Mouse (Mus musculus) urinary bladder, postnatal 25 days (tissue): ENCODE measurements around the gene N4bp3.
"Not testable (repeated sequence)": the region's sequence is repeated elsewhere in the genome, so short reads cannot be mapped to it uniquely, and the experiment has no call there.

Source experiments
- DNase-seq: peaks from one replicate; pipeline ENCODE4 v3.0.0; 2022; ENCODE audit warnings: low spot score

N4bp3 gene

GRCm38 (mm10) chr11:51650691-51651515 is at the start of gene N4bp3, which contains the start of gene D930048N14Rik:
N4bp3 (minus strand) TSS chr11:51650842.
D930048N14Rik (plus strand) TSS chr11:51650954.
- peak; percentile 74 for DNase-seq

GRCm38 (mm10) chr11:51694984-51695383 is 44.3 kb upstream of the N4bp3 start:
- DNase-seq = no peak

- not testable (repeated sequence) for DNase-seq
These were observed 40.0 kb upstream of the N4bp3 start for GRCm38 (mm10) chr11:51690597-51690996.

- DNase-seq = no peak
These were observed 38.7 kb upstream of the N4bp3 start for GRCm38 (mm10) chr11:51689343-51689742.

DNA sequence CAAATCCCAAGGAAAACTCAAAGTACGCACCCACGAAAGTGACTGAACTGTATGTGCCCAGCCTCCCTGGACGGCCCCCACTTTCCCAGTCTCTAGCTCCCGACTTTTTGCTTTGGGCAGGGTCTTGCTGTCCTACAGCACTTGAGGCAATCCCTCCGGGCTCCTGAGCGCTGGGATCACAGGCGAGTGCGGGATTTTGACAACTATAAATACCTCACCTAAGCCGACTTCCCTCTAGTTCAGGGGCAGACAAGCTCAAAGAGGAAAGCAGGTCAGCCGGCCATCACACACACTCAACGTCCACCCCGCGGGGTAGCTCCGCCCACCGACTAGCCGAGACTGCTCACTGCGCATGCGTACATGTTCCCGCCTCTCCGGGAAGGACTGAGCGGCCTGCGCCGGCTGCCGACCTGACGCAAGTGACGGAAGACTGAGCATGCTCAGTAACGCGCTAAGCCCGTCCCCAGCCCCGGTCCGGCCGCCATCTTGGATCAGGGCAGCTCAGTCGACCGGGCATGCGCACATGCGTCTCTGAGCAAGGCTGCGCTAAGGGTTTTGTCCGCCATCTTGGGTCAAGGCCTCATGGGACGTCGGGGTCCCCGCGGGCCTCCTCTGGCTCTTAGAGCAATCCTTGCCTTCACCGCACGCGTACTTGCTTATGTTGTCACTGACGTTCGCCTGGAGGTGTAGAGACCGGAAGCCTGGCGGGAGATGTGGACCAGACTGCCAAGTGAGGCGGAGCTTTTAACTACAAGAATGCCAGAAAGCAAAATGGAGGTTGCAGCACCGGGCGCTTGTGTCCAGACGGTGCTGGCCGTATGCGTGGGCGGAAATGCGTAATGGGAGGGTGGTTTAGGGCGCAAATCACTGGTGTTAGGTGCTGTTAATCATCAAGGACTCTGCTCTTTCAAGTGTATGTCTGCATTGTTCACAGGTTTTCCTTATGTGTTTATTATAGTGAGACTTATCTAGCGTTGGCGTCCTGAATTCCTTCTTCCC is 38.0 kb upstream of the N4bp3 start, which contains the start of gene 0610009B22Rik:
Gene 0610009B22Rik (minus strand): TSS at position 545 of the 999 bp plus-strand sequence.
- peak; percentile 99 for DNase-seq

GRCm38 (mm10) chr11:51681976-51682374 is 31.3 kb upstream of the N4bp3 start:
- no peak for DNase-seq

- DNase-seq = peak; percentile 92
These were observed 30.8 kb upstream of the N4bp3 start for GRCm38 (mm10) chr11:51681324-51681975.

GRCm38 (mm10) chr11:51679466-51679865 is 28.8 kb upstream of the N4bp3 start:
- no peak for DNase-seq

- no peak for DNase-seq
These were observed 27.2 kb upstream of the N4bp3 start for GRCm38 (mm10) chr11:51677737-51678418.

DNA sequence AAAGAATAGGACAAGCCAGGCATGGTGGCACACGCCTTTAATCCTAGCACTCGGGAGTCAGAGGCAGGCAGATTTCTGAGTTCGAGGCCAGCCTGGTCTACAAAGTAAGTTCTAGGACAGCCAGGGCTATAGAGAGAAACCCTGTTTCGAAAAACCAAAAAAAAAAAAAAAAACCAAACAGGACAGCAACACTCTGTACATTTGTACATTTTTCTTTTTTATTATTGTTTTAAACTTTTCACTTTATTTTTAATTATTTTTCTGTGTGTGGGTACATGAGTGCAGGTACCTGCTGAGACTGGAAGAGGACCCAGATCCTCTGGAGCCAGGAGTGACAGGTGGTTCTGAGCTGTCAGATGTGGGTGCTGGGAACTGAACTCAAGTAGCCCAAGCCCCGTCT is 24.7 kb upstream of the N4bp3 start:
- DNase-seq = no peak

DNA sequence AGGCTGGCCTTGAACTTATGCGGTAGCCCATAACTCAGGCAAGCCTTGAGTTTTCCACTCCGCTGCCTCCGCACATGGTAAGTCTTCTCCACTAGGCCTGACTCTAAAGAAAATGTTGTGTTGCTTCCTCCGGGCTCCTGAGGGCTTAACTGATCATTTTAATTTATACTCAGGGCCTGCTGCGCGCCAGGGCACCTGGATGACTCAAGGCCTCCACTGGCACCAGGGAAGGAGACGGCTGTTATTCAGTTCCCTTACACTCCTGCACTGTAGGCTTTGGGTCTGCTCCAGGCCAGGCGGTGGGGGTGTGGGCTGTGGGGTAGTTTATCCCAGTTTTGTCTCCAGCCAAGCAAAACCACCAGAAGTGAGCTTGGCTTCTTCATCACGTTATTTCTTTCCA is 22.6 kb upstream of the N4bp3 start:
- DNase-seq = no peak

- no peak for DNase-seq
These were observed 20.7 kb upstream of the N4bp3 start for GRCm38 (mm10) chr11:51671376-51671775.

DNA sequence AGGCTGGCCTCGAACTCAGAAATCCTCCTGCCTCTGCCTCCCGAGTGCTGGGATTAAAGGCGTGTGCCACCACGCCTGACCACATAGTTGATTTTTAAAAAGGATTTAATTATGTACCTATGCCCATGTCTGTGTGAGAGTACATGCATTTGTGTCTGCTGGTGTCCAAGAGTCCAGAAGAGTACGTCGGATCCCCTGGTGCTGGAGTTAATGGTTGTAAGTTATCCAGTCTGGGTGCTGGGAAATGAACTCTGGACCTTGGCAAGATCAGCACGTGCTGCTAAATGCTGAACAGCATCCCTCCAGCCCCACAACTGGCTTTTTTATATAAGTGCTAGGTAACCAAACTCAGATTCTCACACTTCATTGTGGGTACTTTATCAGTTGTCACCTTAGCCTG is 20.2 kb upstream of the N4bp3 start:
- no peak for DNase-seq

DNA sequence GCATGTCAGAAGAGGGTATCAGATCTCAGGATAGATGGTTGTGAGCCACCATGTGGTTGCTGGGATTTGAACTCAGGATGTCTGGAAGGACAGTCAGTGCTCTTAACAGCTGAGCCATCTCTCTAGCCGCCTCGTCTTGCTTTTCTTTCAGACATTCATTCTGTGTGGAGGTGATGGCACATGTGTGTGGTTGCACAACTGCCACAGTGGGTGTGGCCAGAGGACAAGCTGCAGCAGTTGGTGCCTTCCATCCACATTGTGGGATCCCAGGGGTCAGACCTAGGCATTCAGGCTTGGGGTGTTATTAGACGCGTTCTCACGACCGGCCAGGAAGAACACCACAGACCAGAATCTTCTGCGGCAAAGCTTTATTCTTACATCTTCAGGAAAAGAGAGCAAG is 14.1 kb upstream of the N4bp3 start:
- not testable (repeated sequence) for DNase-seq

DNA sequence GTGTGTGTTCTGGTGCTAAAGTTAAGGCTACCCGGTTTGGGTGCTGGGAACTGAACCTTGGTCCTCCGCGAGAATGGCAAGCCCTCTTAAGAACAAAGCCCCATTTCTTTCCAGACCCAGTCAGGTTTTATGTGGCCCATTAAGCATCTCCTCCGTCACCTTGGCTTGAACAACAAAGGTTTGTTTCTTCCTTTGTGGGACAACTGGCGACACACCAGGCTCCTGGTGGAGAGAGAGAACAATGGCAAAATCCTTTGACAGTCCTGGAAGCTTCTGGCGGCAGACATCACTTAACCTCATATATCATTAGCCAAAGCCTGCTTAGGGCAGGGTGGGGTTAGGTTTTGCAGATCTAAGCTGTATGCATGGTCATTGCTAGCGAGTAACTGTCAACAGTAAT is 12.0 kb upstream of the N4bp3 start:
- no peak for DNase-seq

DNA sequence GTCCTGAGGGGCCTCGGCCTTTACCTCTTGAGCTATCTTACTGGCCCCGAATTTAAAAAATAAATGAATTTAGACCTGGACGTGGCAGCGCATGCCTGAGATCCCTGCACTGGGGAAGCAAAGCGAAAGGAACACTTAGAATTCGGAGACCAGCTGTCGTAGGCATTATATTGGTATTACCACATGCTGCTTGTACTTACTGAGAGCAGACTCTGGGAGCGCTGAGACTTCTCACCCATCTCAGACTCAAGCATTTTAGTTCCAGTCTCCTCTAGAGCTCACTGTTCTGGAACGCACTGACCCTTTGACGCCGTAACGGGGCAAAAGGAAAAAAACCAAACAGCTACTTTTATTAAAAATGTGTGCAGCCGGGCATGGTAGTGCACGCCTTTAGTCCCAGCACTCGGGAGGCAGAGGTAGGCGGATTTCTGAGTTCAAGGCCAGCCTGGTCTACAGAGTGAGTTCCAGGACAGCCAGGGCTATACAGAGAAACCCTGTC is 11.3 kb upstream of the N4bp3 start:
- DNase-seq = no peak

DNA sequence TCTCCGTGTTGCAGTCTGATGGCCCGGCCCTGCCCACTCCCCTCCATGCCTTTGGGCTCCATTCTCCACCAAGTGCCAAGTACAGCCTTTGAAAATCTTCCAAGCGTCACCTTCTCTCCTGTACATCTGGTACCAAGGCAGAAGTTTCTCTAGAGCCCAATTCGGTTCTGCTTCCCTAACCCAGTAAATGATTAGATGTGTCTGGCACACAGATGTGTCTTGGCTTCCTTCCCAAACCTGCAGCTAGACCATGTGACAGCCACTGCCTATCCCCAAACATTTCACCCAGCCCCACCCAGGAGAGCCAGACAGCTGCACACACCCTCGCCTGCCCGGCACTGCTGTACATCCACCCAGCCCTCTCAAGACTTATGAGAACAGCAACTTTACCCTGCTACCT is 8.1 kb upstream of the N4bp3 start:
- no peak for DNase-seq

GRCm38 (mm10) chr11:51658291-51658690 is 7.6 kb upstream of the N4bp3 start:
- no peak for DNase-seq

GRCm38 (mm10) chr11:51656798-51657521 is 6.3 kb upstream of the N4bp3 start:
- peak; percentile 42 for DNase-seq

DNA sequence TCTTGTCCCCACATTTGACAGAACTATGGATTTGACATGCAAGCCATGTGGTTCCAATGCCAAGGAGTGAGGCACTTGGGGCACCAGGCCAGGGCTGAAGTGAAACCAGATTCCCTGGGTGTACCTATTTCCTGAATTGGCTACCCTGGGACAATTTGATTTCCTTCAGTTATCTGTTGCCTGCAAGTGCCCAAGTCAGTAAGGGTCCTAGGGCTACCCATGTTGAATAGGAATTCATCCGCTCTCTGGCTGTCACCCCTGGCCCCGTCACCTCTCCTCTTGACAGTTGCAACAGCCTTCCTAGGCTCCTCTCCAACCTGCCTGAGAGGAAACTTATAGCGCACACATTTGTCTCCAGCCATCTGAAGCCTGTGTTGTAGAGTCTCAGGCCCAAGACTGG is 4.2 kb upstream of the N4bp3 start:
- no peak for DNase-seq

DNA sequence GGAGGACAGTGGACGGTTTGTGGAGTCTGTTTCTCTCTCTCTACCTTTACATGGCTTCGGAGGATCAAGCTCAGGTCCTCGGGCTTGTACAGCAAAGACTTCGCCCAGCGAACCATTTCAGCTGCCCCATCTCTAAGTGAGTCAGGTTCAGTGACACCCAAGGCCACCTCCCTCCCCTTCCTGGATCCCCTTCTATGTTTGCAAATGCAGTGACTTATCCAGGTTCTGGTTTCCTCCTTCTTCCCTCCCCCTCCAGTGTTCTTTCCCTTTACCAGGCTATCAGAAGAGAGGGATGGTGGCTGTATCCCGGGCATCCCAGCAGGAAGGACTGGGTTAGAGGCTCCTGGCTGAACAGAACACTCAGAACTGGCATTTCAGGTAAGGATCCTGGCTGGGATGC is 3.1 kb upstream of the N4bp3 start:
- DNase-seq = no peak
